Mouse (Mus musculus): ENCODE results near the gene Ccdc124.
"Not testable (repeated sequence)": the region's sequence is repeated elsewhere in the genome, so short reads cannot be mapped to it uniquely, and the experiment has no call there.

Gene Ccdc124

DNA sequence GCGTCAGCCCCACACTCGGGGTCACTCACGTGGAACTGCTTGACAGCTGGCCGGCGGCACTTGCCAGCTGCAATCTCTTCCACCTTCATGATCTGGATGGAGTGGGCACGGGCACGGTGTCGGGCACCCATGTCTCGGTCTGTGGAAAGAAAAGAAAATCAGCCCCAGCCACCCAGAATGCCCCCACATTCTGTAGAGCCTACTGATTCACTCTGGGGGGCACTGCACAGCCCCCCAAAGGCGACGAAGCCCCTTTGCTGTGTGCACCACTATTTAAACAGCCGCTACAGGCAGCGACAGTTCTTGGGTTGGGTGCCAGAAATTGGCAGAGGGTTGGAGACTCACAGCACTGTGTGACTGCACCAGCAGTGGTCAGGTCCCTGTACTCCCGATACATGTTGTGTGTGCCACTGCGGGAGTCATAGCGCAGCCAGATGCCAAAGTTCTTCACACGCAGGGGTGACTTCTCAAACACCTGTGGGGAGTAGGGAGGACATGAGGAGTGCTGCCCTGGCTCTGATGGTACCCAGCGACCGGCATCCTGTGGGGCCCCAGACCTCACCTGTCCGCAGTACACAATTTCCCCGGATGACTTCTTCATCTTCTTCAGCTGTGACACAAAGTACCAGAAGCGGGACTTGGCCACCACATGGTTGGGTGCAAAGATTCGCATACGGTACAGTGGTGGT lies 22.0 kb upstream of the Ccdc124 start:
- DNase-seq (ENCODE audit: low read depth, low spot score) = not testable (repeated sequence)

DNA sequence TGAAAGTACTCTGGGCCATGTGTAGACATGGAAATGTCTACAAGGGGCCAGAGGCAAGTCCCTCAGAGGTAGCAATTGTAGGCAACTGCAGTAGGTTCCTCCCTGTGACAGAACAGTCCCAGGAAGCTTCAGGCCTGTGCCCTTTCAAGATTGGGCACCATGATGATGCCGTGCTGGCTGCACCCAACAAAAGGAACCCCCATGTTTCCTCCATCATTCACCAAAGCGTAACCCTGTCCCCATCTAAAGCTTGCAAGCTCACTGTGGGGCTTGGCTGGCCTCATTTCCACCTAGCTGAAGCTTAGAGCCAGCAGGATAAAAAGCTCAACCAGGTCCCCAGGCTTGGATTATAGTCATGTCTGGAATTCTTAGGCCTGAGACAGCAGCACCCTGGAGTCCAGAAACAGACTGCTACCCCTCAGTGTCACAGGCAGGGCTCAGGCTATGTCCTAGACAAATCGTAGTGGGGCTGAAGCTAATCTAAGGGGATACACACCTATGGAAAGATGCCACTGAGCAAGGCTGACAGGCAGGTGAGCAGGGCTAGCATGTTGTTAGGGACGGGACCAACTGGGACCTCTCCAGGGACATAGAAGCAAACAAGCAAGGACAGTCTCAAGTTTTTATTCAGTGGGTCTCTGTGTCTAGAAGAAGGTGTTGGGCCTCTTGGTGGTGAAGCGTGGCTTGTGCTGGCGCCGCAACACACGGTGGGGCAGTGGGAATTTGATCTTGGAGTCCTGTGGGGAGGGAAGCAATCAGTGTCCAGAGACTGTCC lies 21.2 kb upstream of the Ccdc124 start:
- peak; percentile 47 for DNase-seq (ENCODE audit: low read depth, low spot score)

DNA sequence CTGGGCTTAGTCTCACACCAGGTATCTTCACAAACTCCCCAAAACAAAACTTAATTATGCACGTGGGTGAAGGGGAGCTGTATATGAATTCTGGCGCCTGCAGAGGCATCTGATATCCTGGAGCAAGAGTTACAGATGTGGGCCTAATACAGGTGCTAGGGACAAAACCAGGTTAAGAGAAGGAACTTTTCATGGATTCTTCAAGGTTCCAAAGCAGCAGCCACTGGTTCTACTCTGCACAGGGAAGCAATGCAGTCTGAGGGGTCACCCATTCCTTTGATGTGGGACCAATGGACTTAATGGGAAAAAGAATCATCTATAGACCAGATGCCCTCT lies 20.6 kb upstream of the Ccdc124 start:
- no peak for DNase-seq (ENCODE audit: low read depth, low spot score)

DNA sequence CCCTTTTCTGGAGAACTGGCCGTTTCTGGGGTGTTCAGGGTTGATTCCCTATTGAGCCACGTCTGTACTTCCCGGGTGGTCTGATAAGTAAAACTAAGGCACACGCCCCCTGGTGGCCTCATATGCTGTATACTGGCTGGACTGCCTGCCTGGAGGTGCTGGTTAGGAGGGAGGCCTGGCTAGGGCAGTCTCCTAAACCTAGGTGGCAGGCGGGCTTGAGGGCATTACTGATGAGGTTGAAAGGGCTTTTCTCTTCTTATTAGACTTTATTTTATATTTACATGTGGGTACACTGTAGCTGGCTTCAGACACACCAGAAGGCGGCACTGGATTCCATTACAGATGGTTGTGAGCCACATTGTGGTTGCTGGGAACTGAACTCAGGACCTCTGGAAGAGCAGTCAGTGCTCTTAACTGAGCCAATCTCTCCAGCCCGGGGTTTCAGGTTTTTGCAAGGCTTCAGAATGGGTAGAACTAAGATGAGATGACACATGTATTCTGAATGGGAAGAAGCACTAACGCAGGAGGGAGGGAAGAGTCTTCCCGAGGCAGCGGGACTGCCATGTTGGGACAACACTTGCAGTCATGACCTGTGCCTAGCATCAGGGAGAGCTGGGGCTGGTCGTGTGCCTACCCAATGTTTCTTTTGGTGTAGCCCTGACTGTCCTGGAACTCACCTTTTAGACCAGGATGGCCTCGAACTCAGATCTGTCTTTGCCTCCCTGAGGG lies 20.1 kb upstream of the Ccdc124 start:
- peak; percentile 95 for DNase-seq (ENCODE audit: low read depth, low spot score)

DNA sequence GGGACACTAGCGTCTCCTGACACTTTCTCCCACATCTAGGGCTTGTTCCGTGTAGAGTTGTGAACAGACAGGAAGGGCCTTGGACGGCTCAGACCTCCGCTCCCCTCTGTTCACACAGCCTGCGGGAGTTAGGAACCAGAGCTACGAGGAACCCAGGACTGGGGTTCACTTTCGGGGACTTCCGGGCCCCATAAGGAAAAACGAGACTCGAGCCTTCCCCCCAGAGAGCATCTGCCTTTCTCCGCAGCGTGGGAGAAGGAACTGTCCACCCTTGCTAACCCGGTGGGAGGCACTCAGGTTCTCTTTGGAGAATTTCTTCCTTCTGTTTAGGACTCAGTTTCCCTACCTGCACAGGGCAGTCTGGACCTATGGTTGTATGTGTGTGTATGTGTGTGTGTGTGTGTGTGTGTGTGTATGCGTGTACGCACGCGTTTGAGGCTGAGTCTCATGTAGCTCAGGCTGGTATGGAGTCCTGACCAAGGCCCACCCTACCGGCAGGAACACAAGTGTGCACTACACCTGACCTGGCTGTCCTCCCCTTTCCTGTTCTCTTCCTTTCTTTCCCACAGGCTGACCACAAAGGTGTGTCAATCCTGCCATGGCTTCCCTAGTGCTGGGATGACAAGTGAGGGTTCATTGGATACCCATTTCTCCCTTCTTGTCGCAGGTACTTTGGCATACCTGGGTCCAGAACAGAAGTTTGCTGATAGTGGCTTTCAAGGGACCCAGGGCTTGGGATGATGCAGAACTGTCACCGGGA lies 19.3 kb upstream of the Ccdc124 start:
- no peak for DNase-seq (ENCODE audit: low read depth, low spot score)

DNA sequence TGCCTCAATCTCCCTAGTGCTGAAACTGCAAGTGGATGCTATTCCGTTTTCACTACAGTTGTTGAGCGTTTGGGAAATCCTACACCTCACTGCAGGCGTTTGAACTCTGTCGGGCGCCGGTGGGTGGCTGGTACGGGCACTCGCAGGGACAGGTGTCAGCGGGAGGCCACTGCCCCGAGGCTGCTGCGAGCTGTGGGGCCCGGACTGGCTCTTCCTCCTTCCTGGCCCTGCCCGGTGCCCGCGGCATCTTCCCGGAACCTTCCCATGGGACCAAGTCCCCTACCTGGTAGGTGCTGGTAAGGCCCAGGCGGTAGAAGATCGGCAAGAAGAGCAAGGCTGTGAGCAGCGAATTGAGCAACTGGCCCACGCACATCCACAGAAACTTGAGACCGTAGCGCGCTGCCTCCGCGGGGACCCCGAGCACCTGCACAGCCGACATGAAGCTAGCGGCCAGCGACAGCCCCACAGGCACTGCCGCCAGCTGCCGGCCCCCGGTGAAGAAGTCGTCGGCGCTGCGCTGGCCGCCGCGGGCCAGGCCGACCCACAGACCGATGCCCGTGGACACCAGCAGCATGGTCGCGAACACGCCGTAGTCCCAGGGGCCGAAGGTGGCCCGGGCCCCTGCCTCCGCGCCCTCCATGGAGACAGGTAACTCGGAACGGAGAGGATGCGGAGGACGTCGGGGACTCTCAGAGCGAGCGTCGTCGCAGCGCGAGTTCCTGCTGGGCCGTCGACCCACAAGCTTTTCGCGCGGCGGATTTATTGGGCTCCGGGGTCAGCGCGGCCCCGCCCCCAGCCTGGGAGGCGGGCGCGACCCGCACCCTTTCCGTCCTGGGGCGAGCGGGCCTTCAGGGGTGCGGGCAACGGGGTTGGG lies 18.5 kb upstream of the Ccdc124 start, which contains the start of gene Slc5a5:
Gene Slc5a5, minus strand, starts transcription at position 736 of the 874 bp plus-strand sequence.
- DNase-seq (ENCODE audit: low read depth, low spot score) = peak; percentile 44

DNA sequence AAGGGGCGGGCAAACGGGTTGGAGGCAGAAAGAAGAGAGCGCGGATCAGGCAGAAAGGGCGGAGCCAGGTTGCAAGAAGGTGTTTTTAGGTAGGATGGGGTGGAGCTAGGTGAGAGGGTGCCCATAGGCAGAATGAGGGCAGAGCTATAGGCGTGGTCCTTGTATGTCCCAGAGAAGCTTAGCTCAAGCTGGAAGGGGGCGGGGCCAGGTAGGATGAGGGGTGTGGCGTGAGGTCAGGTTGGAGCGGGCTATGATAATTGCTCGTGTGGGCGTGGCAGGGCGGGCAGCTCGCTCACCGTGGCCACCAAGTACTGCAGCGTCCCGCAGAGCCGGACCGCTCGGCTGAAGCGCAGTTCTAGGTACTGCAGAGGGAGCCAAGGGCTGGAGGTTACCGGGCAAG lies 17.6 kb upstream of the Ccdc124 start:
- peak; percentile 91 for DNase-seq (ENCODE audit: low read depth, low spot score)

DNA sequence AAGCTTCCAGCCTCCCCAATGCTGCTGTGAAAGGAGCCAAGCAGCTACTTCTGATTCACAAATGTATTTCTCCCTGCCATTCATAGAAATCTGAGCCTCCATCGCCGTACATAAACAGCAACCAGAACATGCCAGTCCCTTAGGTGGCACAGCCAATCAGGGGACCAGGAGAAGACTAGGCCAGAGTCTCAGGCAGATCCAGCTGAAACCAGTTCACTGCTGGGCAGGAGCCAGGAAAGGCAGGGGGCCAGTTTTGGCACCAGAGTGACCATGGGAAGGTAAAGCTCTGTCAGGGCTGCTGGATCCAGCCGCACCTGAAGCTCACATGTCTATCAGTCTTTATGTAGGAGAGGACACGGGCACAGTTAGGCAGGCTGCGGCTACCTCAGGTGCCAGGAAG lies 16.9 kb upstream of the Ccdc124 start:
- DNase-seq (ENCODE audit: low read depth, low spot score) = no peak

DNA sequence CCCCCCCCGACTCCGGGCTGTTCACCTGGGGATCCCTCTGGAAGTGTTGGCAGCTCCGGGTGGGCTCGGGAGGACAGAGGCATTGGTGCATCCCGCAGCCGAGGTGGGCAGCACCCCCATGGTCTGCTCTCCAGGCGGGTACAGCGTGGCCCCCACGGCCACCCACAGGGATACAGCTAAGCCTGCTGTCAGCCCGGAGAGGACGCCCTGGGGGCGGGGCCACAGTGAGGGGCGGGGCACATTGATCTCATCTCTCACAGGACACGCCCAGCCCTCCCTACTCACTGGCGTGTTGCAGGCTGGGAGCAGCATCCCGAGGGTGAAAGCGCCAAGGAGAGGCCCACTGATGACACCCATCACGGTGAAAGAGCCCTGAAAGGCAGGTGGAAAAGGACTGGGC lies 13.9 kb upstream of the Ccdc124 start:
- peak; percentile 91 for DNase-seq (ENCODE audit: low read depth, low spot score)

DNA sequence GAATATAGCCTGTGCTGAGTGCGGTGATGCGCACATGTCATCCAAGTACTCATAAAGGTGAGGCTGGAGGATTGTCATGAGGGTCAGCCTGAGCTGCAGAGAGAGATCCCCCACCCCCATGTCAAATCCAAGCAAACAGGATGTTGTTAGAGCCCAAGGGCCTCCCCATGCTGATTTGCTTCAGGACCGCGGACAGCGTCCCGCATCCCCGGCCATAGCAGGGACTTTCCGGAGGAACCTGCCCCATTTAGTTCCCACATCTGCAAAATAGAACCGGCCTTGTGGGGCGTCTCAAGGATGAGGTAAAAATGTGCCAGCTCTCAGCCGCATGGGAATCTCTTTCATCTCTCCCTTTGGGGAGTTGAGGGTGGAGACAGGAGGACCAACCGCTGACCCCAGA lies 11.9 kb upstream of the Ccdc124 start:
- DNase-seq (ENCODE audit: low read depth, low spot score) = peak; percentile 75

DNA sequence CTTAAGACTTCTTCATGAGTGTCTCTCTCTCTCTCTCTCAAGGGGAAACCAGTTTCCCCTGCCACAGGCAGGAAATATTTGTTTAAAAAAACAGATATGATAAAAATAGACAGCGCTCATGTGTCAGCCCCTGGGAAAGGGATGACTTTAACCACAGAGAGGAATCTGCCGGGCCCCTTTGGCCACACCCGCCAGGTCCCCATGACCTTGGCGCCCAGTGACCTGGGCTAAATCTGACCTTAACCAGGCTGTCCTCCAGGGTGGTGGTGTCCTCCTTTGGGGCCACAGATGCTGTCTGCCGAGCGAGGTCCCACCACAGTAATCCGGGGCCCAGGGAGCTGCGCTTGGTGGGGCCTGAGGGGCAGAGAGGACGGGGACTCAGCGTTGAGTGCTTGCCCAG lies 10.9 kb upstream of the Ccdc124 start:
- no peak for DNase-seq (ENCODE audit: low read depth, low spot score)

DNA sequence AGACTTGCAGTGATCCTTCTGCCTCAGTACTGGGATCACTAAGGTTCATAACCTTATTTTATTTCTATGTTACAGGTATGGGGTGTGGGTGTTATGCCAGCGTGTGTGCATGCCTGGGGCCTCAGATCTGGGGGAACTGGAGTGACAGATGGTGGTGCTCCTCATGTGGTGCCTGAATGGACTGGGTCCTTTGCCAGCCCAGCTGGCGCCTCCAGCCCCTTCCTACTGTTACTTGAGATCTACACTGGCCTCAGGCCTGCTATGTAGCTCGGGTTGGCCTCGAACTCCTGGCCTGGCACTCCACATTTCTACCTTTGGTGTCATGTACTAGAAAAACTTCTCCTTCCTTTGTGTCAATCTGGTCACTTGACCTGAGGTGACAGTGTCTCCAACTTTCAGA lies 10.5 kb upstream of the Ccdc124 start:
- no peak for DNase-seq (ENCODE audit: low read depth, low spot score)

DNA sequence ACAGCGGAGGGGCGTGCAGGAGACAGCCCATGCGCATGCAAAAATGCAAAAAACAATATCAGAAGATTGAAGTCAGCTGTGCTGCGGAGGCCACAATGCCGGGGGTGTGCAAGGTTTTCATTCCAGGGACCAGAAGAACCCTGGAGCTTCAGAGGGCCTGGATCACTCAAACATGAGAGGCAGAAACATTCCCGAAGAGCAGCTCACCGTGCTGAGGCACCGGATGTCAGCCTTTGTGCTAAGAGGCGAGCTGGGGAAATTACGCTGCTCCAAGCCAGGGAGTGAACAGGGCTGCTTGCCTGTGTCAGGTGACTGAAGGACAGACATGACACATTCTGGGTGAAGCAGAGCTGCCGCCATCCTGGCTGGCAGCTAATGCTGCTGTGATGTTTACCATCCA lies 6.8 kb upstream of the Ccdc124 start:
- DNase-seq (ENCODE audit: low read depth, low spot score) = peak; percentile 56

DNA sequence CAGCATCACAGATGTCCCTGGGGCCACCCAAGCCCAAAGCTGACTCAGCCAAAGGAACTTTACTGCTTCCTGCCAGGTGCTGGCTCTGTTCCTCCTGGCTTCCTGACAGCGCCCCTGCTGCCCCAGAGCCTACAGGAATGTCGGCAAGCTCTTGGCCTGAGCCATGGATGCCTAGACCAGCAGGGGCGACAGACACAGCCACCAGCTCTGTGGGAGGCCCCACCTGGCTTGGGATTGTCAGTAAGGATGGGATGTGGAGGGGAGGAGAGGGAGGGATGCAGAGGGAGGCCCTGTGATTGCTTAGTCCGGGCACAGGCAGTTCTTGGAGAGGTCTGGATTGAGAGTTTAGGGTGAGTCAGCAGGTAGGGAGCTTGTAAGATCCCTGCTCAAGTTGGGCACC lies 6.4 kb upstream of the Ccdc124 start:
- DNase-seq (ENCODE audit: low read depth, low spot score) = peak; percentile 81

DNA sequence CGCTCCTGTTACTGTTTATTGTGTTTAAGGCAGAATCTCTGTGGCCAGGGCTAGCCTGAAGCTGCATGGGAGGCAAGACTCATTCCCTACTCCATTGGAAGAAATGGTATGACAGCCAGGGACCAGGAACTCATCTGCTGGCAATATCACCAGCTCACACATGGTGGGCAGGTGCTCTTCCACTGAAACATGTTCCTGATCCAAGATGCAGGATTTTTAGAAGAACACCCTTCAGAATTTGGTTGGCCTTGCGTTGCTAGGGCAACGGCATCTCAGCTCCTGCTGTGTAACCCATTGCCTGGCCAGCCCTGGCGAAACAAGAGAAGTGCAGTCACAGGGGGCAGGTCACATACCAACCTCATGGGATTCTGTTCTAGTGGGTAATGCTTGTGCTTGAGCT lies 5.8 kb upstream of the Ccdc124 start:
- DNase-seq (ENCODE audit: low read depth, low spot score) = peak; percentile 63

DNA sequence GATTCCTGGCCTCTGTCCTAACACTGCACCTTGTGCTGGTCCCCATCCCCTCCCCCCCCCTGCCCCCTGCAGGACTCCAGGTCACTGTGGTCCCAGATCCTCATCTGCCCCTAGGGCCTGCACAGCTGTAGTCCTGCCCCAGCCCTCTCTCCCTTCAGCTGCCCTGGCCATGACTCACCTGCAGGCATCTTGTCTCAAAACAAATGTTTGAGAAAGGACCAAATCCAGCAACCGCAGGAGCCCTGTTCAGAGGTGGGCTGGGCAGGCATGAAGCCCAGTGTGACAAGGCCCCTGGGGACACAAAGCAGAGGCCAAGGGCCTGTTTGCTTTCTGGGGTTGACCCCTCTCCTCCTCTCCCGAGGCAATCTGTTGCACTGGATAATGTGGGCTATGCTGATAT lies 4.4 kb upstream of the Ccdc124 start:
- no peak for DNase-seq (ENCODE audit: low read depth, low spot score)

DNA sequence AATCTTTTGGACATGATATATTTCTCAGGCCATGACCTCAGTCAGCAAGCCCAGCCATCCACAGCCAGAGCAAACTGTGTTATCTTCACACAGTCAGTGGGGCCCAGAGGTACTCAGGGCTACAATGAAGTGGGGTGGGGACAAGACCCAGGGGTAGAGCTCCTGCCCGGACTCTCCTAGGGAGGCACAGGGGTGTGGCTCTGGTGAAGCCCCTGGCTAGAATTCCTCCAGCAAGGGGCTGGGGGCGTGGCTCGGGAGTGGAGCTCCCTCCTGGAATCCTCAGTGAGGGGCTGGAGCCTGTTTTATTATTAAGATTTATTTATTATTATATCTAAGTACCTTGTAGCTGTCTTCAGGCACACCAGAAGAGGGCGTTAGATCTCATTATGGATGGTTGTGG lies 2.6 kb upstream of the Ccdc124 start:
- DNase-seq (ENCODE audit: low read depth, low spot score) = peak; percentile 71

DNA sequence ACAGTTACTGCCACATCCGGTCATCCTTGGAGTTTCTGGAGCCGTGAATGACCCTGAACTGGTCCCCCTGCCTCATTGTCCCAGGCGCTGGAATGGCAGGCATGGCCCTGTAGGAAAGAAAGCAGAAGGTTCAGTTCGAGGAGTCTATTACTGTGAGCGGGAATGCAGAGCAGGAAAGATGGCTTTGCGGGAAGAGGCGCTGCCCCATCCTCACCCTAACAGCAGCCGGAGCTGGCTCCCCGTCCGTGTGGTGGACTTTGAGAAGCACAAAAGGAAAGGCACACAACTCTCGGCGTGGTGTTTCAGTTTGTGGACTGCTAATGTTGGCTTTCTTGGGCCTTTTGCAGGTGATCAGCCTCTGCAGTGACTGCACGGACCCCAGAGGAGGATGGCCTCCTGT lies 706 bp upstream of the Ccdc124 start:
- no peak for DNase-seq (ENCODE audit: low read depth, low spot score)

DNA sequence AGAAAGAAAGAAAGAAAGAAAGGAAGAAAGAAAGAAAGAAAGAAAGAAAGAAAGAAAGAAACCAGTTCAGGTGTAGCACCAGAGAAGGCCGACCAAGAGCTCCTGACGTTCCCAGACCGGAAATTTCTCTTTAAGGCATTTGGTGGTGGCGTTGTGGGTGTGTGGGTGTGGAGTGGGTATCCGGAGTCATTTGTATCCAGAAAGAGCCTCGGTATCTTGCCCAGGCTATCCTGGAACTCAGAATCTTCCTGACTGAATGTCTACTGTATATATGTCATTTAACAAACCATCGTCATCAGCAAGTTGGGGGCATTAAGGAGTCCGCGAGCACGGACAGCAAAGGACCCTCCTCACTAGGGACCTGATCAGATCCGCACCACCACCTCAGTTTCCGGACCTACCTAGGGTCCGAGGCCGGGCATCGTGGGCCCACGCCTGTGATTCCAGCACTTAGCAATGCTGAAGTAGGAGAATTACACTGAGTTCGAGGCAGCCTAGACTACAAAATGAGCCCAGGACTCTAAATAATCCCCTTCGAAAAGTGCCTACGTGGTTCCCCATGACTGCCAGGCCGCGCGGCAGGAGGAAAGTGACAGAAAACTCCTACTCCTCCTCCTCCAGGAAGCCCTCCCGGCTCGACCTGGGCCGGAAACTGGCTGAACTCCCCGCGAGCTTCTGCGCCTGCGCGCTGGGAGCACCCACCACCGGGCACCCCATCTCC lies 932 bp downstream of the Ccdc124 start:
- DNase-seq (ENCODE audit: low read depth, low spot score) = no peak

DNA sequence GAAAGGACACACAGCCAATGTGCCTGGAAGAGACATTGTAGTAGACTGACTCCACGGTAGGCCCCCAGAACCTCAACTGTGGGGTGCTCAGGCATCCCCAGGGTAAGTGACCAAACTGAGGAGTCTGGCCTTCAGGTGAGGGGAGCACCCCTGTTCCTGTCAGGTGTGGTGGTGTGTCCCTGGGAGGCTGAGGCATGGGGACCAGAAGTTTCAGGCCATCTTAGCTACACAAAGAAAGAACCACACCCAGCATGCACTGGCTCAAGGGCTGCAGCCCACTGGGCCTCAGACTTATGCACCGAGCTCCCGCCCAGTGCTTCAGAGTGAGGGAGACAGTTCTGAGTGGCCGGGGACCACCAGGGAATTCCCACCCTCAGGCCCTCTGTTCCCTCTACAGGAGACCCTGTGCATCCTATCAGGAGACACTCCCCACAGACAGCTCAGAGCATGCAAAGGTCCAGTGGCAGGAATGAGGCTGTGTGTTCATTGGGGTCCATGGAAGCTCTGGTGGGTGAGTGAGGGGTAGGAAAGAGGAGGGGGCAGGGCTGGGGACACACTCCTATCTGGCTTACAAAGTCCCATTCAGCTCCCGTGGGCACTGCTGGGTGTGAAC lies 2.4 kb downstream of the Ccdc124 start:
- no peak for DNase-seq (ENCODE audit: low read depth, low spot score)
